20 mouse cellular contexts compared by ENCODE assay signal in the genomic region with DNA sequence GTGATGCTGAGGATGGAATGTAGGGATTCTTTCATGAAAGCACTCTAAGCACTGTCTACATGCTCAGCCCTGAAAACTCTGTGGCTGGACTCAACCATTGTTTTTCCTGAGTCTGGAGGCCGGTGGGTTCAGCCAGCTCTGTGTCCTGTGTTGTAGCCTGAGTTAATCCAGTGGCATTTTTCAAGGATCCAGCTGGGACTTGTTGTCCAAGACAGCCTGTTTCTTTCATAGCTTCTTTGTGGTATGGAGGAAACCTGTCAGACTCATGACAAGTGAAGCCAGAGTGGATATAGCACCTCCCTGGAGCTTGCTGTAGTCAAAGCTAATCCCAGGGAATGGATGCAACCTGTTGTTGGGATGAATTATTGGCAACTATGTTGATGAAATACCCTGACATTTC.
DNase-seq lines count a peak whose midpoint lies in the region; ATAC-seq and TF ChIP-seq lines count a peak whose summit lies in the region.
"Had no signal": no experiment of that assay in that cellular context is flagged by ENCODE, and none has a peak within 500 bp of the region (broad histone marks: within the 10 kb centered on the region; RNA-seq: fewer than 3 reads in every experiment).

No protein-coding gene starts in this region.

- H3K27ac ChIP-seq in gastrocnemius, adult 2 months, result peak overlapping the region; percentile 51; the same call in 1 of the 2 replicates
- no peak overlapping the region for H3K27ac ChIP-seq in midbrain, embryonic 11.5 days (ENCODE audit: low read depth, low read length)
- no peak overlapping the region for H3K27ac ChIP-seq in midbrain, embryonic 13.5 days
- H3K27ac ChIP-seq in testis, adult 2 months (ENCODE audit: control insufficient read depth, insufficient read depth, low read depth, low read length), result no peak overlapping the region

- no peak overlapping the region for H3K4me3 ChIP-seq in gastrocnemius, adult 2 months
- no peak overlapping the region for H3K4me3 ChIP-seq in midbrain, embryonic 11.5 days (ENCODE audit: low read depth, low read length)
- H3K4me3 ChIP-seq in midbrain, embryonic 13.5 days (replicated peaks), result no peak overlapping the region
- H3K4me3 ChIP-seq in testis, adult 2 months (ENCODE audit: control insufficient read depth, low read depth, low read length), result peak overlapping the region; percentile 61

- no peak for TF ChIP-seq CTCF in gastrocnemius, adult 2 months (IDR thresholded peaks at IDR 0.05)
- TF ChIP-seq CTCF in testis, adult 2 months (IDR thresholded peaks at IDR 0.05; ENCODE audit: control insufficient read depth, insufficient read depth, insufficient replicate concordance, low read depth, low read length), result no peak

- TF ChIP-seq POLR2A in testis, adult 2 months (IDR thresholded peaks at IDR 0.05; ENCODE audit: control insufficient read depth, low read depth, low read length), result no peak

- no peaks in the 10 kb centered on the region for H3K36me3 ChIP-seq in midbrain, embryonic 11.5 days (ENCODE audit: control insufficient read depth, insufficient read depth, low read length)
- no peaks in the 10 kb centered on the region for H3K36me3 ChIP-seq in midbrain, embryonic 13.5 days
- no peaks in the 10 kb centered on the region for H3K36me3 ChIP-seq in testis, adult 2 months (ENCODE audit: control insufficient read depth, insufficient read depth, low read length)
- H3K36me3 ChIP-seq: G1E had no signal

- H3K4me1 ChIP-seq in midbrain, embryonic 11.5 days (ENCODE audit: control insufficient read depth, insufficient read depth, low read length), result no peaks in the 10 kb centered on the region
- peaks cover 5% of the 10 kb centered on the region for H3K4me1 ChIP-seq in midbrain, embryonic 13.5 days (replicated peaks)
- no peaks in the 10 kb centered on the region for H3K4me1 ChIP-seq in testis, adult 2 months (ENCODE audit: control insufficient read depth, insufficient read depth, low read length)

- no peak overlapping the region for H3K4me2 ChIP-seq in midbrain, embryonic 11.5 days
- H3K4me2 ChIP-seq in midbrain, embryonic 13.5 days (replicated peaks), result no peak overlapping the region

- H3K27me3 ChIP-seq in midbrain, embryonic 11.5 days (ENCODE audit: control insufficient read depth, insufficient read depth, low read length), result no peaks in the 10 kb centered on the region
- H3K27me3 ChIP-seq in midbrain, embryonic 13.5 days, result peaks cover 4% of the 10 kb centered on the region; the same call in 1 of the 2 replicates
- H3K27me3 ChIP-seq in testis, adult 2 months (ENCODE audit: control insufficient read depth, insufficient read depth, low read length), result no peaks in the 10 kb centered on the region

- 26% methylated on average over 1 of the region's 1 CpGs for WGBS in midbrain, embryonic 11.5 days
- WGBS in midbrain, embryonic 13.5 days, result 27% methylated on average over 1 of the region's 1 CpGs

- no peak overlapping the region for H3K9ac ChIP-seq in midbrain, embryonic 11.5 days (ENCODE audit: low read length)
- no peak overlapping the region for H3K9ac ChIP-seq in midbrain, embryonic 13.5 days (replicated peaks)

- DNase-seq in gastrocnemius, adult 2 months, result no peak
- no peak for DNase-seq in gastrocnemius, postnatal 10 days
- peak; percentile 63 for DNase-seq in heart, adult 11 months
- no peak for DNase-seq in heart, postnatal 25 days (ENCODE audit: low spot score)
- peak; percentile 84 for DNase-seq in midbrain, embryonic 11.5 days (ENCODE audit: low spot score, missing footprints)
- DNase-seq in testis, postnatal 10 days (ENCODE audit: low spot score), result no peak
- DNase-seq: adrenal gland, adult 2 months; adrenal gland, adult 8-10 months; adrenal gland, postnatal 10 days; adrenal gland, postnatal 14 days; adrenal gland, postnatal 25 days; B cell, adult 2 months; cerebellum, adult 11 months; cerebellum, adult 11-12 months had no signal

- intact Hi-C loops in gastrocnemius, adult 2 months (cut with DNase I), result no loop called here
- intact Hi-C loops in heart, postnatal 25 days (cut with DNase I), result no loop called here

- no peaks in the 10 kb centered on the region for H3K9me3 ChIP-seq in midbrain, embryonic 11.5 days (ENCODE audit: control insufficient read depth, low read length)
- no peaks in the 10 kb centered on the region for H3K9me3 ChIP-seq in midbrain, embryonic 13.5 days

- no peak for ATAC-seq in midbrain, embryonic 11.5 days (ENCODE audit: low FRiP score)
- no peak for ATAC-seq in midbrain, embryonic 13.5 days
- ATAC-seq: activated CD4-positive, CD25-positive, alpha-beta regulatory T cell, adult 4 months; CD4-positive, CD25-positive, alpha-beta regulatory T cell, adult 4 months; Patski had no signal

Comparison
In these comparisons a context has a peak if more than half of its experiments do, and no peak if none do; other contexts are left out.
1. DNase-seq: peak in heart, adult 11 months (single experiment) and midbrain, embryonic 11.5 days (single experiment); none in gastrocnemius, adult 2 months (single experiment), gastrocnemius, postnatal 10 days (single experiment), heart, postnatal 25 days (single experiment) and testis, postnatal 10 days (single experiment).